Mouse (Mus musculus) R1 (cell line): Measurements from ENCODE around the gene Sorcs2.
A peak's percentile ranks its signal among the peaks of the same experiment; 100 is the strongest.

ENCODE experiments used
- DNase-seq: peaks from one replicate; pipeline ENCODE4 v3.0.0-alpha.2; 2018; ENCODE audit warnings: low read depth, low spot score

Sorcs2 gene

DNA sequence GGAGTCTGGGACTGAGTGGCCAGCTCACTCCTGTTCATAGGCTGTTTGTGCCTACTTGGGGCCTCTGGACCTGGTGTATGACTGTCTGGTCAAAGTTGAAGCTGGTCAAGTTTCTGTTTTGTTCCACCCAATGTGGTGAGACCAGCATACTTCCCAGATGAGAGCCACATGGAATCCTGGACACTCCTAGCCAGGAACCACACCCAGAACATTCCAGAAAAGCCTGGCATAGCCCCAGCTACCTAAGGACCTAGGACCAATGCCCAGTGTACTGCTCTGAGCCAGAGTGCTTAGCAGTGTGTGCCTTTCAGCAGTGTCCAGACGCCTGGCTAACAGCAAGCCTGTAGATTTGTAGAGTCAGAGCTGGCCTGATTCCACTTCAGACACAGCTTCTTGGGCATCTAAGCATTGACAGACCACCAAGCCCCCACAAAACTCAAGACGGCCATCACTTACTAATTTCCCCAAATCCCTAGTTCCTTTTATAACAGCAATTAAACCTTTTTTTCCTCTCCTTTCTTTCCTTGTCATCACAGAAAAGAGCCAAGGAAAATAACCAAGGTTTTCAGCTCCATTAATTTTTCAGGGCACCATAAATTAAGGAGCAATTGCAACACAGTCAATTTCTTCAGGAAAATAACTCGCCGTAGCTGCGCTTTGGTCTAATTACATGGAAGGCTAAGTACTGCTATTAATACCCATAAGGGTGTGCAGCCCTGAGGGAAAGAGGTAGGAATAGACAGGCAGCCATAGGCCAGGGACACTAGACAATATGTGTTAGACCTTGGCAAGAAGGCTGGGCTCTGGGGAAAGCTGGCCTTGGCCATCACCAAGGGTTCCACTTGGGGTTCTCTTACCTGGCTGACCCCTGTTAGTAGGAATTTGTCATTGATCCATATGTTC is 322.5 kb downstream of the Sorcs2 start:
- no peak for DNase-seq

DNA sequence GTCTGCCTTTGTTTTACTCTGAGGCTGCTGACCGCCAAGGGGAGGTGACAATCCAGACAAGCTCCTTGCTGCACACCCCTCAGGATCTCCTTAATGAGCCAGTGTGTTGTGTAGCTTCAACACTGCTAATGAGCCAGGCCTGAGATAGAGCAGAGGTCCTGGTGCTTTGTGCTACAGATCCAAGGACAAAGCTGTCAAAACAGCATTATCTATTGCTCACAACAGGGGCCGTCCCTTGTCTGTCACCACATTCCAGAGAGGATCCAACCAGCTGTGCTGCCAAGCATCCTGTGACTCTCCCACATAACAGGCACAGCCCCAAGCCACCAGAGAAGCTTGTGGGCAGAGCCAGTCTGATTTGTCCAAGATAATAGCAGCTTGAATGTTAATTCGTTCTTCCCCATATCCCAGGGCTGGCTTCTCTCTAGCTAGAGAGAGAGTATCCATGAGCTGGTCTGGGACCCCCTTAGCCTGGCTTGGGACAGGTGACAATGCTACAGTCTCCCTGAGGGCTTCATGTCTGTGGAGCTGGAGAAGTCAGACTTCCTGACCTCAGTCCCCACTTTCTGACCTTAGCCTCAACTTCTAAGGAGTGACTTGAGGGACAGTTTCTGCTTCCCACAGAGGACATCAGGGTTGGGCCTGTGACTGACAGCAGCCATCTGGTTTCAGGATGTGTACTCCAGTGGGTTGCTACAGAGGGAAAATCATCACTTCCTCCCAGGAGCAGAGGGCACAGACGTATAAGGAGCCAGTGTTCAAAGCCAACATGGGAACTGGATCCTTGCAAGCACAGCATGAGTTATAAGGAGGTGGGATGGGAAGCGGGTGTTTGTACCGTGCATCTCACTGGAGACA is 328.2 kb downstream of the Sorcs2 start:
- DNase-seq, result no peak

DNA sequence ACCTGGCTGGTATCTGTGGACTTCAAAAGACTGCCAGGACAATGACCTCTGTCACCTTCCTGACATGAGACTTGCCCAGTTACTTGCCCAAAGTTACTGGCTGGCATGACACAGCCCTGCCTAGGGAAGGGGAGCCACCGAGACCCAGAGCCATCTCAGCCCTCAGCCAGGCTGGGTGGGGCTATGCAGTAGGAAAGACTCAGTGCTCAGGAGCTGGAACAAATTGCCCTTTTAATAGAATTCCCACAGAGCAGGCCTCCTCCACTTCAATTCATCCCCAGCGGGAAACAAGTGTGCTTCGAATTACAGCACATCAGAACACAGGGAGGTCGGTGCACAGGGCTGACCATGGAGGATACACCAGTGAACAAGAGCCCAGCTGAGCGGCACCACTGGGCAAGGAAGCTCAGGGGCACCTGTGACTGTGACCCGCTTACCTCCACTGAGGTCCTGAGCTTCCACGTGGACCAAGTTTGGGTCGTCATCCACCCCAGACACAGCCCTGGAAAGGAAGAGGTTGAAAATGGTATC is 330.2 kb downstream of the Sorcs2 start:
- DNase-seq, result no peak

DNA sequence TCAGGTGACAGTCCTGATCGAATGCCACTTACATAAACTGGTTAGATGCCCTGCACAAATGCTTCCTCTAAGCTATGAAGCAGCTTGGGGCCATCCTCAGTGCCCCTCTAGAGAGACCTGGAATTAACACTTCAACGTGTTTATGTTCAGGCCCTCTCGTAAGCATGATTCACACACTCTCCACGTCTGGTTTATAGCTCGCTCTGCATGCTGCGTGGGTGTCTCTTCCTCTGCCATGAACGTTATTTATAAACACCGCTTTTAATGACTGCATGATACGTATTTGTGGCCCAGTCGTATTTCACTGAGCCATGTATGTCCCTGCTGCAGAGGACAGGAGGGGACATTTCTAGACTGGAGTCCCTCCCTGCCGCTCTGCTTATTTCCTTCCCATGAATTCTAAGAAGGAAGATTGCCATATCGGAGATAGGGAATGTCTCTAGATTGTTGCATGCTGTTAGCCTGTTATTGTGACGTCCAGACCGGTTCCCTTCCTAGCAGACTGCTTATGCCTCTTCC is 340.1 kb downstream of the Sorcs2 start:
- no peak for DNase-seq

DNA sequence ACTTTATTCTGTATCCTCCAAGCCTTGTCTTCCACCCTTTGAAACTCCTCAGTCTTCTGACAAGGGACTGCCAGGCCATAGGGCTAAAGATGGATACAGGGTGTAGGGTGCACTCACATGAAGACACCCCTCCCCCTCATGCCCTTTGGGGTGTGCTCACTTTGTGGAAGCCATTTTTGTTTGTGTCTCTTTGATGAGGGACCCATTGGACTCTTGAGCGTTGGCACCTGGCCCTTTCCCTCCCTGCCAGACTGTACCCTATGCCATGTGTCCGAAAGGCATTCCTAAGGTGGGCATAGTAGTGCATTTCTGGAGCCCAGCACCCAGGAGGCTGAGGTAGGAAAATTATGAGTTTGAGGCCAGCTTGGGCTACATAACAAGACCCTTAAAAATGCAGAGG is 341.0 kb downstream of the Sorcs2 start:
- DNase-seq, result no peak

DNA sequence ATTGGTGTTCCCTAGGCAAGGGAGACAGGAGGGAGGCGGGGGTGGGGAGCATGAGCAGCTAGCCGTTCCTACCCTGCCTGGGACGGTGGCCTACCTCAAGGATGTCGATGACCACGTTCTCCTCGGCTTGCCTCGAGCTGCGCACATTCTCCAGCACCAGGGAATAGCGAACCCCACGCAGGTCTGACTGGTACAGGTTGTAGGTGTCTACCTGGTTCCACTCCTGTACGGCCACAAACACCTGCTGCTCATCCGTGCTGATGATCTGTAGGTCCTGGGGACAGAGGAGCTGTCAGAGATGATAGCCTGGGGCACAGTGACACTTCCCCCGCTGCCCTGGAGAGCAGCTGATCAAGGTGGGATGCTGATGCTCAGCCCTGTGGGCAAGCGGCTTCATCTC is 342.1 kb downstream of the Sorcs2 start:
- no peak for DNase-seq

DNA sequence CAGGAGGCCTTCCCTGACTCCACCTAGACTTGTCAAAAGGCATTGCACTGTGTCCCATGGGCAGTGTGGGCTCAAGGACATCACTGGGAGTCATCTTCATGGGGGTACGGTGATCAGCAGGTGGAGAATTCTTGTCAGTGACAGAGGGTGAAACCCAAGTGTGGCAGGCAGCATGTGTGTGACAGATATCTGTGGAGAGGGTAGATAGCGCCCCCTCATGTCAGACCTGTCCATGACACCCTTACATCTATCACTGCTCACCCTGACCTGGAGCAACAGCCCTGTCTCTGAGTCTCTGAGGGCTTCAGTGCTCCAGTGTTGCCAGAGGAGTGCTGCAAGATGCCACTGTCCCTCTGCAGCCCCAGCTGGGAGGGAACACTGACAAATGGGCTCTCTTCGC is 343.4 kb downstream of the Sorcs2 start:
- DNase-seq, result no peak

DNA sequence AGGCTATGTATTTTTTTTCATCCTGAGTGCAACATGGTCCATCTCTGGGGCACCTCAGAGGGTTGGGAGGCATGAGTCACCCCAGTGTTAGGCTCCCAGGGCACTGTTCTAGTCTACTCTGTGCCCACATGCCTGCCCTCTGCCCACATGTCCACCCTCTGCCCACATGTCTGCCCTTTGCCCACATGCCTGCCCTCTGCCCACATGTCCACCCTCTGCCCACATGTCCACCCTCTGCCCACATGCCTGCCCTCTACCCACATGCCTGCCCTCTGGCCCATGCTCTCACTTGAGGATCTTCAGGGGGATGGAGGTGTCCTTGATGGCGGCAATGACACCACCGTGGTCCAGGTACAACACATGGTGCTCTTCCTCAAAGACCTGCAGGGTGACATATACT is 354.8 kb downstream of the Sorcs2 start:
- DNase-seq, result no peak

DNA sequence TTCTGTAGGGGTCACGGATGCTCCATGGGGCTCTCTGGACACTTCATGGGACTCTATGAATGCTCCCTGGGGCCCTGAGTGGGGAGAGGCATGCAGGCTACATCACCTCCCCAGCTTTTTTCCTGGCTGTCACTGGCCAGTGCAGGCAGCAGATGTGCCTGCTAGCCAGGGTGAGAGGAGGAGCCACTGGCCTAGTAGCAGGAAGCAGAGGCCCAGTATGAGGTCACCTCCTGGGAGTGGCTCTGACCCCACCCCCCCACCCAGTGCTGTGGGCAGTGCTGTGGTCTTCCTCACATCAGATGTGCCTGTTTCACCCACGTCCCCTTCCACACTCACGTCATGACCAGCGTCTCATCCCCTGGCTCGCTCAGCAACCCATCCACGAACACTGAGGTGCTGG is 356.2 kb downstream of the Sorcs2 start:
- no peak for DNase-seq

DNA sequence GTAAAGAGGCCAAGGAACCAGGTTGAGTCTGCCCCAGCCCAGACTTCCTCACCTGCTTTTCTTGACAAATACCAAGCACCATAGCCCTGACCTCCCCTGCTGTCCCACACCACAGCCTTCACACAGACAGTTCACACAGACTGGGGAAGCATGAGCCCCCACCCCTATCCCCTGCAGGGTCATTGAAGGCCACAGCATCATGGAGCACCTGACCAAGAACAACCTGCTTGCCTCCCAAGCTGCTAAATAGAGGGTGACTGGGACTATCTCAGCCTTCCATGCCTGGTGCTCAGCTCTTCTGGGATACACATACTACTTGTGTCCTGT is 356.7 kb downstream of the Sorcs2 start:
- DNase-seq, result no peak

DNA sequence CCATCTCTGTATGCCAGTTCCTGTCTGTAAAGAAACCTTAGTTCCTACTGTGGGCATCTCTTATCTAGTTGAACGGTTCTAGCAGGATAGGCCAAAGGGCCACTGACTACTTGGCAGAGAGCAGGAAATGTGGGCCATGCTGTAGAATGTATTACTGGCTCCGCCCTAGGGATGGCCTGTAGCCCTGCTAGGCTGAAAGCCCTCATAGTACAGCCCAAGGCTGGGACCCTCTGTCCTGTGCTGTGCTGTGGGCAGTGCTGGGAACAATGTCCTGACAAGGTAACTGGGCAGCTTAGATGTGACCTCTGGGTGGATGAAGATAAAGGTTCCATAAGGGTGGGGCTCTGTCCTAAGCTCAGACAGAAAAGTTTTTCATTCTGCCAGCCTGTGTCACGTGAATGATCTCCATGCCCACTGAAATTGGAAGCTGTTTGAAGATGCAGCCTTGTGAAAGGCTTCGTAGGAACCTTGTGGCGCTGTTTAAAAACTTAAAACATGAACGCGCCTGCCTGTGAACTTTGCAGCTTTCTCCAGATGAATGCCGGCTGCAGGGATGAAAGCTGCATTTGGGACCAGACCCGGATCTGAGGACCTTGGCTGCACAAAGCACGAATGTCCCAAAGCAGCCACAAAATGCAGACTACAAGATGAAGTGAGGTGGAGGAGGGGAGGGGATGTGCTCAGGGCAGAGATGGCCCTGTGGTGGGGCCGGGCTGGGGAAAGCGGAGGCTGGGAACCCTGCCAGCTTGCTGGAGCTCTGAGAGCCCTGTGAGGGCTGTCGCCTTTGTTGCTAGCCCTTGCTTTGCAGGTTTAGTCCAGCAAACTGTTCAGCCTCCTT is 357.3 kb downstream of the Sorcs2 start:
- no peak for DNase-seq

DNA sequence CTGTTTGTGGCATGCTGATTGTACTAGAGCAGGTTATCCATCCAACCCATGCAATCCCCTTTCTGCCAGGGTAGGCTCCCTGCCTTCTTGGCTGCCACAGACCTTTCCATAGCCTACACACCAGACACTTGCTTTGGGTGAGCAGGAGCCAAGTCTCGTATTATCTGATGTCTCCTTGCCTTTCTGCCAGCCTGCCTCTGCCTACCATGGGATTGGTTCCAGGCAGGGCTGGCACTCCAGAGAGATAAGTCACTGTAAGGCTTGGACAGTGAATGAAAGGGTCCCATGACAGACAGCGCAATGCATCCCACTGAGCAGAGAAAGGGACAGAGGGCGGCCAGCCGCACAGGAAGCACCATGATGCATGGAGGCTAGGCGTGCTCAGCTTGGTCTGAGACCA is 358.3 kb downstream of the Sorcs2 start:
- no peak for DNase-seq

DNA sequence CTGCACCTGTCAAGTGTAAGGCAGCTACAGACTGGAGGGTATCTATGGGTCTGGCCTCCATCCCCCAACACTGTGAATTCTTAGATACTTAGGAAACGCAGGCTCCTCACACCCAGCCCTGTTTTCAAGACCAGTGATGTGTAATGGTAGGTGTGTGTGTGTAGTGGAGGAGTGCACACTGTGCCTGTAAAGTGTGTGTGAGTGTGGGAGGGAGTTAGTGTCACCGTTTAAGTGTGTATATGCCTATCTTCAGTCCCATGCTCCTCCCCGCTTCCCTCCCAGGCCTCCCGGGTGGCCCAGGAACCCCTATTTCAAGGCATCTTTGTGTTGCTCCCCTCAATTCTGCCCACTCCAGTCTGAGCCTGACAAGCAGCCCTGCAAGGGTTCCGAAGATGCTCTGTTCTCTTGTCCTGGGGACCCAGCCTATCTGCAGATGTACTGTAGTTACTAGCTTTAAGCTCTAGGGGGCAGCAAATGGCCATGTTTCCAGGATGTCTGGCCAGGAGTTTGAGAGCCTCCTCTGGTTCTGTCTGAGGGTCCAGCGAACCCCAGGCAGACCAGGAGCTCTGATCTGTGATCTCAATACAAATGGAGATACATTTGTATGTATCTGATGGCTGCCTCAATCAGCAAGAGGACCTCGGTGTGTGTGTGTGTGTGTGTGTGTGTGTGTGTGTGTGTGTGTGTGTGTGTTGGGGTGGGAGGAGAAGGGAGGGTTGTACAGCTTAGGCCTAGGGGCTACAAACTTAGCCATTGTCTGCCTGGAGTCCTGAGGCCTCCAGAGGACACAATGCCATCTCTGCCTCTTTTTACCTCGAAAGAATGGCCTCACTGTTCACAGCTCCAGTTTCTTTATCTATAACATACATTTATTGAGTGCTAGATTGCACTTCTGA is 364.2 kb downstream of the Sorcs2 start:
- DNase-seq, result peak; percentile 67

DNA sequence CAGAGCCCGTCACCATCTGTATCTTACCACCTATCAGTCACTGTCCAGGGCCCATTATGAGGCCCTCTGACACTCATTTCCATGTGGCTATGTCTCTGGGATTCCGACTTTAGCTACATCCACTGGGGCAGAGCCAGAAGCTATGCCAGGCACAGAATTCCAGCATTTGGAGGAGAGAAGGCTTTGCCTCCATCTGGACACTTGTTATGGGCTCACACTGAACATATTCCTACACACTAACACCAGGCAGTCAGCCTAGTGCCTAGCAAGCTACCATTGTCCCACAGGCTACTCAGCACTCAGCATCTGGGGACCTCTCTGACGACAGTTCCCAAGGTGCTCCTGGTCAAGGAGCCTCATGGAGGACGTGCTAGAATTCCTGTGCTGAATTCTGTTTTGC is 372.9 kb downstream of the Sorcs2 start:
- DNase-seq, result no peak

DNA sequence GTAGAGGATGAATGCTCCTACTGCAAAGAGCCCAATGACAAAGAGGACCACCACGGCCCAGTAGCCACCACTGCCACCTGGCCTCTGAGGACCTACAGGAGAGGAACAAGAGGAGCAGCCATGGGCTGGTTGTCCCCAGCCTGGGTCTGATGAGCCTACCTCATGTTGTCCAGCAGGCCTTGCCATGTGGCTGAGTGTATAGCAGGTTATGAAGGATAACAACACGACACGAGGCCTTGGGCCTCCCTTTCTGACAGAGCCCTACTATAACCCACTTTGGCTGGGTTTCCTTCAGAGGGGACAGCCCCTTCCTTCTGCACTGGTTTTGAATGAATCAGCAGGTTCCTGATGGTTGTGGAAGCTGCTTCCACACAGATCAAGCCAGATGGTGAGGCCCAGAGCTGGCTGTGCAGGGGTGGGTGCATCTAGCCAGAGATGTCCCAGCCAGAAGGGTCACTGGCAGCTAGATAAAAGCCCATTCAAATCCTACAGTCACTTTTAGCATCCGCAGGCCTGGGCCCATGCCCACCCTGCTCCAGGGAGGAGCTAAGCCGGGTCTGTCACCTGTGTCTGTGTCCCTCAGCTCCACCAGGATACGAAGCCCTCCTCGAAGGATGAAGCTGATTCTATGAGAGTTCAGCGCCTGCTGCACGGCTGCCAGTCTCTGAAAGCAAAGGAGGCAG is 373.8 kb downstream of the Sorcs2 start:
- DNase-seq, result no peak

DNA sequence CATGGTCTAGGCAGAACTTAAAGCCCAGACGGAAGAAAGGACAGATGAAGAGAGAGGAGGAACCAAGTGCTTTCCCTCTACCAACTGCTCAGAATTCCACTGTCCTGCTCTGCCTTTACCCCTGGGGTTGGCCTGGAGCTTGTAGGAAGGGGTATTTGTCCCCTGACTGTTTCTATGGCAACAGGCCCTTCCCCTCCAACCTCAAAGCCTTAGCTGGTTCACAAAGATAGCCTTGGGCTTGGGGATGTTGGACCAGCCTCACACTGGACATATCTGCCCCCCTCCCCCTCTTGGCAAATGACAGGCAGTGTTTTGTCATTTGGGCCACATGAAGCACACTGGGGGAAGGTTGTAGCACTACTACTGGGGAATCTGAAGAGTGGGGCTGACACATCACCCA is 375.6 kb downstream of the Sorcs2 start:
- peak; percentile 15 for DNase-seq

DNA sequence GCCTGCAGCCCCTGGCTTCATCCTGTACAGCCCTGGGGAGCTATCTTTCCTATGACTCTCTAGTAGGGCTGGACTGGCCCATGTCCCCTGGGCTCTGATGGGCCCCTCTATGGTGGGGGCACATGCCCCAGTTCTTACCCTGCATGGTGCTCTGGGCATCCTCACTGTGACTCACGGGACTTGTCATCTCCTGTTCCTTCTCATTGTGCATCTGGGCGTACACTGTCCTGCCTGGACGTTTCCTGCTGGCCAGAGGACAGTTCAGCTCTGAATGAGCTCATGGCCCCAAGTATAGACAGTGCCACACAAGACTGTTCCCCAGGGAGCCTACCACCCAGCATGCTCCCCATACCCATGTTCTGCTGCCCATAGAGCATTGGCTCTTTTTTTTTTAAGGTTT is 376.8 kb downstream of the Sorcs2 start:
- no peak for DNase-seq

DNA sequence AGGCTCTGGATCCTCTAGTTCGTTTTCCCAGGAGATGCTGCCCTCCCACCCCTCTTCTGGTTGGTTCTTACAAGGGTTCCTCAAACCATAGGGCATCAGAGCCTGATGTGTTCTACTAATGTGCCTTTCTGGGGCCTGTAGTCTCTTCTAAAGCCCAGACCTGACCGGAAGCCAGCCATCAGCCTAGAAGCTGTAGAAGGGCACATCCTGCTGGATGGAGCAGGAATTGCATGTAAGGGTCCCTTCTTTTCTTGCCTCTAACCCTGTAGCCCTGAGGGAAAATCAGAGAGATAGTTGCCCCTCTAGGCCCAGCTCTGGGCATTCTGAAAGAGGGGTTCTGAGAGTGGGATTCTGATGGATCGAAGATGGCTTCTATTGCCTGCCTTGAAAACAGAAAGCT is 379.6 kb downstream of the Sorcs2 start:
- DNase-seq, result peak; percentile 72

DNA sequence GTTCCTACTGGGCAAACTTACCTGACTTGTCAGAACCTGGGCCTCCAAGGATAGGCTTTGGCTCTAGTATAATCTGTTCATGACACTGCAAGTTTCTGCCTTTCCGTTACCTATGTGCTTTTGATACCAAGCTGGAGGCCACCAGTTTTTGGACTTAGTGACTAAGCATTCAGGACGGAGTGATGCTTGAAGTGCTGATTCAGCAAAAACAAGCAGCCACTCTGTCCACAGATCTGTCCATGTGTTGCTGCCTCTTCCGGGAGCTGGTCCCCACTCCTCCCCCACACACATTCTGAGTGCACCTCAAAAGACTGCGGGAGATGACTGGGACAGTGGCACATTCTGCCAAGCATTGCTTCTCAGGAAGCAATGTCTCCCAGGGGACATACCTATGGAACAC is 388.5 kb downstream of the Sorcs2 start:
- DNase-seq, result no peak

DNA sequence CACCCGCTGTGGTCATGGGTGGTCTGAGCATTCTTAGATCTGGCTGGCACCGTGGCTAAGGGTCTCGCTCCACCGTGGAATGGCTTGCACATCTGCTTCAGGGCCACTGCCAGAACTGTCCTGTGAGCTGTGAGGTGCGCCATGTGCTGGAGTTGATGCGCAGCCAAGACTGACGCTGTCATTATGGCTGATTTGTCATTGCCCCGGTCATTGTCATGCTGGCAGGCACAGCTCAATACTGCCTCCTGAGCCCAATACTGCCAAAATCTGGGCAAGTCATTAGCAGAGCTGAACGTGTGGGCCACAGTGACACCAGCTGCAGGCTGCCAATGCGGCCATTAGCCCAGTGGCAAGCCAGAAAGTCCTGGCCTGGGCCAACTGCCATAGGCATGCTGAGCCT is 390.3 kb downstream of the Sorcs2 start:
- no peak for DNase-seq
